Mouse (Mus musculus) c-Kit-positive CD71-positive TER-119-negative erythroid progenitor cells, embryonic 14.5 days (primary cell): ENCODE results near the gene Pitpnc1.
A peak's percentile ranks its signal among the peaks of the same experiment; 100 is the strongest.
"Not testable (repeated sequence)": the region's sequence is repeated elsewhere in the genome, so short reads cannot be mapped to it uniquely, and the experiment has no call there.

ENCODE experiments used
- DNase-seq: peaks from one replicate; pipeline ENCODE4 v3.0.0-alpha.2; 2013; ENCODE audit warnings: low read depth

The Pitpnc1 gene

DNA sequence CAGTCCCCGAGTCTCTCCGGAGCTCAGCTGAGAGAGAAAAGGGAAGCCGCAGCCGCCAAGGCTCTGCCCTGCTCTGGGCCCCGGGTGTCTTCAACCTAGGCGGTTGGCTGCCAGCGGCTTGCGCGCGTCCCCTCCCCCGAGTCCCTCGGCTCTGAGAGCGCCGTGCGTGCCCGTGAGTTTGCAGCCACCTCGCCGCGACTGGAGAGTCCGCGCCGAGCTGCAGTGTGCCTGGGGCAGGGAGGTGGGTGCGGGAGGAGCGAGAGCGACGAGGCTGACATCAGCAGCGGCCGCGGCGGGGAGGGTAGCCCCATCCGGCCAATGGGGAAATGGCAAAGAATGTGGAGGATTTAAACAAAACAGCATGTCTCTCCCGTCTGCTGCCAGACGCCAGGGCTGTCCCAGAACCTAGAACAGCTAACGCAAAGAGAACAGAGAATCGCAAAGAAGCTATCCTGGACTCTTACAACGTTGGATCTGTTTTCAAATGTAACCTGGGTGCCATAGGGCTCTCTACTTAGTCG is at the start of gene Pitpnc1:
Gene Pitpnc1, minus strand, starts transcription at position 179 of the 521 bp plus-strand sequence.
- peak; percentile 85 for DNase-seq

DNA sequence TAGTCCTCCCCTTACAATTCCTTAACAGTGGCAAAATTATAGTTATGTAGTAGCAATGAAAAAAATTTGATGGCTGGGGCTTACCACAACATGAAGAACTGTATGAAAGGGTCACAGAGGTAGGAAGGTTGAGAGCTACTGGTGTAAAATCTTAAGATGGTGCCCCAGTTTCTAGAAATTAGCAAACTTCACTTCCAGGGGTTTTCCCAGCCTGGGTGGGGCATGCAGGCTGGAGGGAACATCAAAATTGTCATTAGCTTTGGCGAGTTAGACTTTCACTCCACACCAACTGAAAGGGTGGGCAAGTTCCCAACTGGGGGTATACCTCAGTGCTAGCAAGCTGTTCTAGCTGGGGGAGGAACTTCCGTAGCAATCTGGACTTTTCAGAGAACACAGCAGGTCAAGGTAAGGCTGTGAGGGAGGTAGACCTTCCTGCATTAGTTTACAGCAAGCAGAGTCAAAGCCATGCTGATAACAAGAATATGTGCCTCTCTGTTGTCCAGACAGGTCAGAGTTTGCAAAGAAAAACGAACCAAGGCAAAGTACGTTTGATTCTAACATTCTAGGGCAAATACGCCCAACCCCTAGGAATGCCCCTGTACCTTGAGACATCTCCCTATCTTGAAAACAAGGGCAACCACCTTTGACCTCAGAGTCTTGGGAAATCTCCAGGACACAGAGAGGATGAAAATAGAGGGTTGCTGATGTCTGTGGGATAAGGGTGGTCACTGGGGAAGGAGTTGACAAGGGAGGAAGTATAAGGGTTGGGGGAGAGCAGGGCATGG is 48.3 kb upstream of the Pitpnc1 start:
- no peak for DNase-seq

DNA sequence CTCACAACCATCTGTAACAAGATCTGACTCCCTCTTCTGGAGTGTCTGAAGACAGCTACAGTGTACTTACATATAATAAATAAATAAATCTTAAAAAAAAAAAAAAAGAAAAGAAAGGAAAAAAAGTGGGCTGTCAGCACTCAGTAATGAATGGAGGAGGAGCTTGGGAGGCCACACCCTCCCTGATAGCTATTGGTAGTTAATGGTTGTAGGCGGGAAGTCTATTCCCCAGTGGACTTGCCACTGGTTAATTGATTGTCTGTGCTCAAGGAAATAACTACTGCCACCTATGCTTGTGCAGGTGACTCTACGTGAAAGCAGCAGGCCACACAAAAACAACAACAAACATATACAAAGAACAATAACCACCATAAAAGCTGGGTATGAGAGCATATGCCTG is 45.9 kb upstream of the Pitpnc1 start:
- DNase-seq, result no peak

DNA sequence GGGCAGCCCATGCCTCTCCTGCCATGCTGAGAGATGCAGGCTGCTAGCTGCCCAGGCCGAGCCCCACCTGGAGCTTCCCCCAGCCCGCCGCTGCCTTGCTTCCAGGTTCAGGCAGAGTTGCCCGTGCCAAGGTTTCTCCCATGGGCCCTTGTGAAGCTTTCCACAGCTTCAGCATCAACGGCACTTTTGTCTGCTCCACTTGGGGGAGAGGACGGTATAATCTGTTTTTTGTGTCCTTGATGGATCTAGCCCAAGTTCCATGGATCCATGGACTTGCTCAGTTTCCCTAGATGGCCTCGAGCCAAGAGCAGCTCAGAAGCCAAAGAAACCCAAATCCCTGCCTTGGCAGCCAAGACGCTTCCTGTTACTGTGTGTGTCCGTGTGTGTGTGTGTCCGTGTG is 42.5 kb upstream of the Pitpnc1 start:
- no peak for DNase-seq

DNA sequence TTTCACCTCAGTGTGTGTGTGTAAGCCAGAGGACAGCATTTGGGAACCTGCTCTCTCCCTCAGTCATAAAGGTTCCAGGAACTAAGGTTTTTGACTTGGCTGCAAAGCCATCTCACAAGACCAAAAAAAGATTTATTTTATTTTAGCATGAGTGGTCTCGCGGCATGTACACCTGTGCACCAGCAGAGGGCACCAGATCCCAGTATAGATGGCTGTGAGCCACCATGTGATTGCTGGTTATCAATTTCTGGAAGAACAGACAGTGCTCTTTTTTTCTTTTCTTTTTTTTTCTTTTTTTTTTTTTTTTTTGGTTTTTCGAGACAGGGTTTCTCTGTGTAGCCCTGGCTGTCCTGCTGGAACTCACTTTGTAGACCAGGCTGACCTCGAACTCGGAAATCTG is 41.5 kb upstream of the Pitpnc1 start:
- DNase-seq, result peak; percentile 66

DNA sequence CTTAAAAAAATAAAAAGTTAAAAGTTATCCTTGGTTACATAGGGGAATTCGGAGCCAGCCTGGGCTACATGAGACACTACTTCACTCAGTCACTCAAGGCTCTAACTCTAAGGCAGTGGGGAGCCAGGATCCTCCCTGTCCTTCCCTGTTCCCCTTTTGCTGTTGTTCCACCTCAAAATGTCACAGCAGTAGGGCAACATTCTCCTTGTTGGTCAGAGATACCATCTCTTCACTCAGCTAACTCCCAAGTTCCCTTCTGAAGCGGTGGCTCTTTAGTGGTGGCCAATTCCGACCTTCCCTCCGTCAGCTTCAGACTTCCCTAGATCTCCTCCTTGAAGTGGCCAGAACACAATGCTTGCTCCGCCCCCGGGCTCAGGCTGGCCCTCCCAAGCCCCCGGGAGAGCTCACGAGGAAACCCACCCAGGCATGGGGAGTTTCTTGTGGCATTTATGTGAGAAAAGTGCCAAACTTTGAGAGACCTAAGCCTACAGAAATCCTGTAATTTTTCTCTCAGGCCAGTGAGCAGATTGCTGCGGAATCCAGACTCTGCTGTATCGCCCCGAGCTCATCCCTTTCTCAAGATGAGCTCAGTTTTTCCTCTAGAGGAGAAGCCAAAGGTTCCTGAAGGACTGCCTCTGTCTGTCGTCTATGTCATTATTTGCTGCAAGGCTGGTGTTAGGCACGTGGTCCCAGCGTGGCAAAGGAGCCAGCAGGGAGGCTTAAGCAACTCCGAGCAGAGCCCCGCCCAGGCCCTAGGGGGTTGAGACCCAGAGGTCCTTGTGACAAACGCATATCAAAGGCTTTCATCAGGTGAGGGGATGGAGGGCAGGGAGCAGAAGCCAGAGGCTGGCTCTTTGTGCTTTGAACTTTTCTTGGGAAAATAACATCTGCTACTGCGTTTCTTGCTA is 40.1 kb upstream of the Pitpnc1 start:
- DNase-seq, result no peak

DNA sequence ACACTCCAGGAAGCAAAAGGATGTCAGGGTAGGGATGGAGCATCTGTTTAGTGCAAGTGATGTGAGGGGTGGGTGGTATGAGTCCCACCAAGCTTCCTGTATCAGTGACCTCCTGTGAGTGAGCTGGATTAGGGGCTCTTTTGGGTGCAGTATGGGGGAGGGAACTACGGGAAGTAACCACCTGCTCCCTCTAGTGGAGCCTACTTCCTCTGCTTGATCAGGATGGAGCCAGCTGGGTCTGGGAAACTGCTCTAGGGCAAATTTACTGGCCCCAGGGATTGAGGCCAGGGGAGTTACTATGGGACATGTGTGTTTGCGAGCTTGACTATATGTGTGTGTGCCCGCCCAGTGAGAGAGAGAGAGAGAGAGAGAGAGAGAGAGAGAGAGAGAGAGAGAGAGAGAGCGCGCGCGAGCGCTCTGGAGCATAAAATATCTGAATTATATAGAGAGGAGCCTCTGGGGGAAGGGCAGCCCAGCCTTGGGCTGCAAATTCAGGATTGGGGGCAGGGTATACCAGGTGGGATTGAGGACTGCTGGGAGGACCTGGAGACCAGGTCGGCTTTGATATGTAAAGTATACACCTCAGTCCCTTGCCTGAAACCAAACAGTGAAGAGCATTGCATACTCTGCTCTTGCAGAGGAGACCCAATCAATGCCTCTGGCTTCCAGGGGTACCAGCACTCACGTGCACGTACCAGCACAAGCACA is 39.3 kb upstream of the Pitpnc1 start:
- no peak for DNase-seq

DNA sequence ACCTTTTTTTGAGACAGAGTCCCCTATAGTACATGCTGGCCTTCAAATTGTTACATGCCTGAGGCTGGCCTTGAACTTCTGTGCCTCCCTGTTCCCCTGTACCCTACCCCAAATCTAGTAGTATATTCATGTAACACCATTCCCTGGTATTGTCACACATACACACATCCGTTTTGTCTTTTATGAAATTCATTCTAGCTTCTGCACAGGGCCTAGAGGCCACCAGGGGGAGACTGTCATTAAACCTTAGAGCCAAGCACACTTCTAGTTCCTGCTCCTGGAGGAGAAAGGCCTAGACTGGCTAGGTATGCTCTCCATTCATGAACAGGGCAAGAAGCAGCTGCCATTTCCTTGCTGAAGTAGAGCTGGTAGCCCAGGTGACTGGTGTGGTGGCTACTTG is 35.8 kb upstream of the Pitpnc1 start:
- DNase-seq, result peak; percentile 34

DNA sequence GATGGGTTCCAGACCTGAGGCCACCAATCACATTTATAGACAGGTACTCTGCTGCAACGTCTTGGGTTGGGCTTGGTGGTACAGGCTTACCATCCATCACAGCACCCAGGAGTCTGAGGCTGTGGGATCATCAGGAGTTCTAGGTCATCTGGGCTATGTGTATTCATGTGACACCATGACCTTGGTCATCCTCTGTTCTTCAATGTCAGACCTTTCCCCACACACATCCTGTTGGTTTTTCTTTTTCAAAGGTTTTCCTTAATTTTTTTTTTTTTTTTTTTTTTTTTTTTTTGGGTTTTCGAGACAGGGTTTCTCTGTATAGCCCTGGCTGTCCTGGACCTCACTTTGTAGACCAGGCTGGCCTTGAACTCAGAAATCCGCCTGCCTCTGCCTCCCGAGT is 33.9 kb upstream of the Pitpnc1 start:
- not testable (repeated sequence) for DNase-seq

DNA sequence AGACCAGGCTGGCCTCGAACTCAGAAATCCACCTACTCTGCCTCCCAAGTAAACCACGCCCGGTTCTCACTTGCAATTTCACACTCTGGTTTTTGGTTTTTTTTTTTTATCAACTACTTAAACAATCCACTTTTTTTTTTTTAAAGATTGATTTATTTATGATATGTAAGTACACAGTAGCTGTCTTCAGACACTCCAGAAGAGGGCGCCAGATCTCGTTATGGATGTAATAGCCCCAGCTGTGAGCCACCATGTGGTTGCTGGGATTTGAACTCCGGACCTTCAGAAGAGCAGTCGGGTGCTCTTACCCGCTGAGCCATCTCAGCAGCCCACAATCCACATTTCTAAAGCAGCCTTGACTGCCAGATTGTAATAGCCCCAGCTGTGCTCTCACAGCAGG is 32.3 kb upstream of the Pitpnc1 start:
- DNase-seq, result no peak

DNA sequence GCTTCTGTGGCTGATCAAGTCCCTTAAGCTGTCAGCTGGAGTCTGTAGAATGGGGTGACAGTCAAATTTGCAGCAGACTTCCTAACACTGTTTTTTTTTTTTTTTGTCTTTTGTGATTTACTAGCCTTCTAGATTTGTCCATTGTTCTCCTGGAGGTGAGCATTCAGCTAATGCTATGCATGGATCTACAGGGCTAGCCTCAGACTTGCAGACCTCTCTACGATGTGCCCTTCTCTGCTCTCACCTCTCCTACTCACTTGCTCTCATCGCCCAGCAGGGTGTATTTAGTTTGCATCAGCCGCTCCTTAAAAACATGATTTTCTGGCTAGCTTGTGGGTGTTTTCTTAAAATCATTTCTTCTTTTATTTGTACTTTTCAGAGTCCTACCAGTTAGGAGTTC is 13.8 kb upstream of the Pitpnc1 start:
- no peak for DNase-seq

DNA sequence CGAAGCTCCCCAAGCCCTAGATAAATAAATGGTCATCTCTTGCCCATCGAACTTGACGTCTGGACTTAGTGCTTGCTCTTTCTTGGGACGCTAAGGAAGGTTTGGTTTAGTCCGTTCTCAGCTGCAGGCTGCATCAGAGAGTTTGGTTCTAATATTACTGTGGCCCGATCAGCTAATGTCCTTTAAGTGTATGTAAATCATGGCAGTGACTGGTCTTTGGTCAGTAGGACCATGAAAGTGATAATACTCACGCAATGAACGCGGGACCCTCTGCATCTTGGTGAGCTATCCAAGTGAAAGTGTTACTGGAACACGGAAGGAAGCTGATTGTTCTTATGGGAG is 9.3 kb upstream of the Pitpnc1 start:
- DNase-seq, result no peak

DNA sequence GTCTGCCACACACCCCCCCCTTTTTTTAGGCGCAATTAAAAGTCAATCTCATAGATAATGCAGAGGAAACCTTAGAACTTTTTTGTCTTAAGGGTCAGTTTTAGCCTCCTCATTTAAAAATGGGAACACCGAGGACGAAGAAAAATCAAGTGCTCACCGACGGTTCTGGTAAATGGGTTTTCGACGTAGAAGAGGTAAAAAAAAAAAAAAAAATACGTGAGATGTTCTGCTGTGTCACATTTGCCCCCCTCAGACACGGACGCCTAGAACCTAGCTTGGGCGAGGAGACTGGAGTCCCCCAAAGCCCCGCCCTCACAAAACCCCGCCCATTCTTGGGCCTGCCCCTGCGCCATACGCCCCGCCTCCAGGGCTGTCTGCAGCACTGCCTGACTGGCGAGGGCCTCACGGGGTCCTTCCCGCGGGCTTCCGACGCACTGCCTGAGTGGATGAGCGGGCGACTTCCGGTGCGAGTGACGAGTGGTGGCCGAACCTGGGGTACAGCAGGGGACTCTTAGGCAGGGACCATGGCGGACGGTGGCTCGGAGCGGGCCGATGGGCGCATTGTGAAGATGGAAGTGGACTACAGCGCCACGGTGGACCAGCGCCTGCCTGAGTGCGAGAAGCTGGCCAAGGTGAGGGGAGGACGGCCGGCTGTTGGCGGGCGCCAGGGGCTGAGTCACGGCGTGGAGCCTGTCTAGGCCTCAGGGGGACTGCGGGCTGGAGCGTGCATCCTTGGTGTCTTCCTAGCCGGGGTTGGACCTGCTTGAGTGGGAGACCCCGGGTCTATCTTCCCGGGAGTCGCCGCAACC is 8.8 kb upstream of the Pitpnc1 start, which contains the start of gene Psmd12:
Gene Psmd12, plus strand, starts transcription at position 432 of the 809 bp plus-strand sequence.
- peak; percentile 95 for DNase-seq

DNA sequence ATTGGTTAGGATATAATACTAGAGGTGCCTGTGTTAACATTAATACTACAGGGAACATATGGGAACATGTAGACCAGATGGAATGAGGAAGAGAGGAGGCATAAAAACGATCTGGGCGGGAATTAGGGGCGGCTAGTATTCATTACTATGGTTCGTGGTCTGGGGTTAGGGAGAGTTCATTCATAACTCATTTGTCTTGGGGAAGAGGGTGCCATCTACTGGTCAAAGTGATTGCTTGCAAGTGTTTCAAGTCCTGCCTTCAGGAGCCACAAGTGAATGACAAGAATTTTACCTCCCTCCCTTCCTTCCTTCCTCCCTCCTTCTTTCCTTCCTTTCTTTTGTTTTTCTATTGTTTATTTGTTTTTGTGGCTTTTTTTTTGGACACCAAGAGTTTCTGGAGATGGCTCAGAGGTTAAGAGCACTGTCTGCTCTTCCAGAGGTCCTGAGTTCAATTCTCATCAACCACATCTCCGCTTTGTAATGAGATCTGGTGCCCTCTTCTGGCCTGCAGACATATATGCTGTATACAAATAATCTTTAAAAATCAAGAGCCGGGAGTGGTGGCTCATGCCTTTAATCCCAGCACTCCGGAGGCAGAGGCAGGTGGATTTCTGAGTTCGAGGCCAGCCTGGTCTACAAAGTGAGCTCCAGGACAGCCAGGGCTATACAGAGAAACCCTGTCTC is 2.8 kb upstream of the Pitpnc1 start:
- DNase-seq, result peak; percentile 89

DNA sequence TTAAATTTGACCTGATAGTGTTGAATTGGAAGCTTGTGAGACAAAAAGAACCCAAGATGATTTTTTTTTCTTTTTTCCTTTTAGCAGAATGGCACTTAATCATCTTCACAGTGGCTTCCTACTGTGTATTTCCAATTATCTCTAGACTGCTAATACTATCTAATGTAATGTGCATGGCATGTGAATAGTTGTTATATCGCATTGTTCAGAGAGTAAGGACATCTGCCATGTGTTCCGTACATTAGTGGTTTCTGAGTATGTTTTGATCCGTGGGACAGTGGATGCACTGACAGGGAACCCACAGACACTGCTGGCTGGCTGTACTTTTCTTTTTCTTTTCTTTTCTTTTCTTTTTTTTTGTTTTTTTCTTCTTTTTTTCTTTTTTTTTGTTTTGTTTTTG is 1.8 kb upstream of the Pitpnc1 start:
- DNase-seq, result no peak

DNA sequence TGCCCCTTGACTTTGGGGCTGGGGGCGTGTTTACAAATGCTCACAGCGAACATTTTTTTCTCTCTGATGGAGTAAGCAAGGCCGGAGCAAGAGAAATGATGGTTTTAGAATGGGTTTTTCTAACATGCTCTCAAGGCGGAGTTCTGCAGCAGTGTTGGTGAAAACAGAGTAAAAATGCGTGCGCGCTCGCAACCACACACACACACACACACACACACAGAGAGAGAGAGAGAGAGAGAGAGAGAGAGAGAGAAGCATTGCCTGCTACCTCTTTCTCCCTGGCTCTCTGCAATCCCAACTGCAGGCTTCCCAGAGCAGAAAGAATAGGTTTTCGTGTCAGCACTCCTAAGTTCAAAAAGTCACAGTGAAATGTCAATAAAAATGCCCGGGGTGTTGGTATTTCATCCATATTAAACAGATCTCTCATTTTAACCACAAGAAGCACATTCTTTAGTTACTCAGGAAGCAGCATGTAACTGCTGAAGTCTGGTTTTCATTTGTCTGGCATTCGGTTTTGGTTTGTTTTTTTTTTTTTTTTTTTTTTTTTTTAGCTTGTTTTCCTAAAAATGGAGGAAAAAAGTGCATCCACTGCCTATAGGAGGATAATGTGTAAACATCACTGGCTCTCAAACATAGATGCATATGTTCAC is 697 bp upstream of the Pitpnc1 start:
- DNase-seq, result no peak

DNA sequence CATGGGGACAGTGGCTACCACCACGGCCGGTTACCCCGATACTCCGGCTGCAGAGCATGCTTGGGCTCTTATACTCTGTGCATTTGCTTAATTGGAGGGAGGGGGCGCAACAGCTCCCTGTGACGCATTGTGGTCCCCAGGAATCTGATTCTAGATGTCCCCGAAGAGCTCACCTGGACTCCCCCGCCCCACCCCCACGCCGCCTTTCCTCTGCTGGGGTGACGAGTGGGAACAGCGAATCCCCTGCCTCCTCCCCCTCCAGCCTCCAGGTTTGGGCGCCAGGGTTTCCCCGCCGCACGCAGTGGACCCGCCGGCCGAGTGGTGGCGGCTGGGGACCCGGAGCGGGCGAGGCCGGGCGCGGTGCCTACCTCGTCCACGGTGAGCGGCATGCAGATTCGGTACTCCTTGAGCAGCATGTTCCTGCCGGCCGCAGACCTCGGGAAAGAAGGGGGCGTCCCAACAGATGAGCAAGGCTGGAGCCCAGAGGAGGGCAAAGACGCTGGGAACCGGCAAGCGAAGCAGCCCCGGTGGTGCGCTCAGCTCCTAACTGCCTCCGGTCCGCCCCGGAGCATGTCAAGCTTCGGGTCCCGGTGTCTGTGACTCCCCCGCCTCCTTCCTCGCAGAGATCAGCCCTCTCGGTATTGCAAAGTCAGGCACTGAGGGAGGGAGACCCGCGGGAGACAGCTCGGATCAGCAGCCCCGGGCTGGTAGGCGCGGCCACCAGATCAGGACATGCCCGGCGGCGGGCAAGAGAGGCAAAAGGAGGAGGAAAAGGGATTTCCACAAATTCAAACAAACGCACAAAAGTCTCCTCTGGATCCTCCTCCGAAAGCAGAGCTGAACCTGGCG is 752 bp downstream of the Pitpnc1 start:
- no peak for DNase-seq

DNA sequence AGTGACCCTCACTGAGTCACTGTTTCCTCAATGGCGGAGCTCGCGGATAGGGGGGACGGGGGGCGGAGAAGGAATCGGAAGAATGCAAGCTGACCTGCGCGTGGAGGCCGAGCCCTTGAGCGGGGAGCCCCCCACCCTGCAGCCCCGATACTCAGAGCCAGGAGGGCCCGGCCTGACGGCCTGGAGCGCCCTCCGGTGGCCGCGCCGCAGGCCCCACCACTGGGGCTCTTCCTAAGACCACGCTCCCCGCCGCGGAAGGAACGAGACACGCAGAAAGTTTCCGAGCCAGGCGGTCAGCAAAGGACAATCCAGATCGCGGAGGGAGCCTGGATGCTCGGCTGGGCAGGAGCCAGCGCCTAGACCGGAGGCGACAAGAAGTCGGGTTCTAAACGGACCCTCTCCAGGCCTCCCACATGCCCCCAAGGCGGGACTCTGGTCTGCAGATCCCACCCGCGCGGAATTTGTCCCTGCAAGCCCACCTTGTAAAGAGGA is 1.4 kb downstream of the Pitpnc1 start:
- peak; percentile 58 for DNase-seq
